Mouse (Mus musculus): ENCODE data around the gene Ap5z1. TPM values are rescaled to one million over a fixed set of nuclear protein-coding genes. Genes with fewer than 3 reads are reported as not detected.

Gene Ap5z1
- total RNA-seq, 4 experiments from 2014 or later, result 22.8 to 30.2 (median 26.2) TPM

- no peak for DNase-seq (ENCODE audit: low spot score in 2 of 2)
These were observed 23.8 kb upstream of the Ap5z1 start for GRCm38 (mm10) chr5:142439911-142440432.

- DNase-seq (ENCODE audit: low spot score in 2 of 2), result peak; percentile 65 to 70
These were observed 23.1 kb upstream of the Ap5z1 start for GRCm38 (mm10) chr5:142440451-142441147.

GRCm38 (mm10) chr5:142441332-142442044, 22.3 kb upstream of the Ap5z1 start:
- no peak for DNase-seq (ENCODE audit: low spot score in 2 of 2)

- no peak for DNase-seq (ENCODE audit: low spot score in 2 of 2)
These were observed 21.7 kb upstream of the Ap5z1 start for GRCm38 (mm10) chr5:142442045-142442440.

- no peak for DNase-seq (ENCODE audit: low spot score in 2 of 2)
These were observed 20.2 kb upstream of the Ap5z1 start for GRCm38 (mm10) chr5:142443514-142443913.

GRCm38 (mm10) chr5:142443994-142444393, 19.8 kb upstream of the Ap5z1 start:
- DNase-seq (ENCODE audit: low spot score in 2 of 2), result no peak

GRCm38 (mm10) chr5:142444791-142445531, 18.8 kb upstream of the Ap5z1 start:
- no peak for DNase-seq (ENCODE audit: low spot score in 2 of 2)

- DNase-seq (ENCODE audit: low spot score in 2 of 2), result no peak
These were observed 18.0 kb upstream of the Ap5z1 start for GRCm38 (mm10) chr5:142445709-142446108.

GRCm38 (mm10) chr5:142448076-142448475, 15.7 kb upstream of the Ap5z1 start:
- DNase-seq (ENCODE audit: low spot score in 2 of 2), result peak; percentile 82 to 94

GRCm38 (mm10) chr5:142448623-142449022, 15.1 kb upstream of the Ap5z1 start:
- no peak for DNase-seq (ENCODE audit: low spot score in 2 of 2)

GRCm38 (mm10) chr5:142450846-142451245, 12.9 kb upstream of the Ap5z1 start:
- no peak for DNase-seq (ENCODE audit: low spot score in 2 of 2)

- no peak for DNase-seq (ENCODE audit: low spot score in 2 of 2)
These were observed 12.0 kb upstream of the Ap5z1 start for GRCm38 (mm10) chr5:142451759-142452158.

- no peak for DNase-seq (ENCODE audit: low spot score in 2 of 2)
These were observed 10.0 kb upstream of the Ap5z1 start for GRCm38 (mm10) chr5:142453742-142454141.

- DNase-seq (ENCODE audit: low spot score in 2 of 2), result no peak
These were observed 7.4 kb upstream of the Ap5z1 start for GRCm38 (mm10) chr5:142456318-142456717.

GRCm38 (mm10) chr5:142457345-142457744, 6.4 kb upstream of the Ap5z1 start:
- DNase-seq (ENCODE audit: low spot score in 2 of 2), result no peak

- no peak for DNase-seq (ENCODE audit: low spot score in 2 of 2)
These were observed 4.8 kb upstream of the Ap5z1 start for GRCm38 (mm10) chr5:142458791-142459557.

GRCm38 (mm10) chr5:142459834-142460233, 3.9 kb upstream of the Ap5z1 start:
- no peak for DNase-seq (ENCODE audit: low spot score in 2 of 2)

- DNase-seq (ENCODE audit: low spot score in 2 of 2), result no peak
These were observed 1.7 kb upstream of the Ap5z1 start for GRCm38 (mm10) chr5:142461942-142462640.

GRCm38 (mm10) chr5:142462641-142462948, 1.1 kb upstream of the Ap5z1 start:
- DNase-seq (ENCODE audit: low spot score in 2 of 2), result no peak

- DNase-seq (ENCODE audit: low spot score in 2 of 2), result no peak
These were observed 733 bp upstream of the Ap5z1 start for GRCm38 (mm10) chr5:142463011-142463410.

- no peak for DNase-seq (ENCODE audit: low spot score in 2 of 2)
These were observed 4.6 kb downstream of the Ap5z1 start for GRCm38 (mm10) chr5:142468375-142468774.

Measured in layer of hippocampus, adult 8-10 months (tissue).